9 mouse cellular contexts compared by ENCODE assay signal in genomic region chr7:128860141-128860540, GRCm38 (mm10).
DNase-seq lines count a peak whose midpoint lies in the region; ATAC-seq and TF ChIP-seq lines count a peak whose summit lies in the region.
"Had no signal": no experiment of that assay in that cellular context is flagged by ENCODE, and none has a peak within 500 bp of the region (broad histone marks: within the 10 kb centered on the region; RNA-seq: fewer than 3 reads in every experiment).

No protein-coding gene starts in this region.

- no peaks in the 10 kb centered on the region for H3K36me3 ChIP-seq in heart, embryonic 11.5 days (ENCODE audit: control insufficient read depth, insufficient read depth, low read length)
- no peaks in the 10 kb centered on the region for H3K36me3 ChIP-seq in forebrain, embryonic 11.5 days (ENCODE audit: control insufficient read depth, insufficient read depth, low read length)
- no peaks in the 10 kb centered on the region for H3K36me3 ChIP-seq in hindbrain, embryonic 16.5 days (ENCODE audit: control insufficient read depth, insufficient read depth, low read length)
- H3K36me3 ChIP-seq in midbrain, embryonic 13.5 days, result no peaks in the 10 kb centered on the region
- no peaks in the 10 kb centered on the region for H3K36me3 ChIP-seq in testis, adult 2 months (ENCODE audit: control insufficient read depth, insufficient read depth, low read length)

- intact Hi-C loops in left cerebral cortex, postnatal 10 days (cut with DNase I), result loop anchor here (5.0 to 10.0 kb wide), 2 partner anchors 525 to 647 kb away; no protein-coding TSS in a partner anchor

- no peaks in the 10 kb centered on the region for H3K4me1 ChIP-seq in heart, embryonic 11.5 days (ENCODE audit: control insufficient read depth, insufficient read depth, low read length)
- no peaks in the 10 kb centered on the region for H3K4me1 ChIP-seq in forebrain, embryonic 11.5 days (replicated peaks; ENCODE audit: control insufficient read depth, insufficient read depth, low read length)
- no peaks in the 10 kb centered on the region for H3K4me1 ChIP-seq in hindbrain, embryonic 16.5 days (ENCODE audit: control insufficient read depth, insufficient read depth, low read depth, low read length)
- H3K4me1 ChIP-seq in midbrain, embryonic 13.5 days (replicated peaks), result no peaks in the 10 kb centered on the region
- no peaks in the 10 kb centered on the region for H3K4me1 ChIP-seq in testis, adult 2 months (ENCODE audit: control insufficient read depth, insufficient read depth, low read length)

- WGBS in heart, embryonic 11.5 days (ENCODE audit: insufficient replicate concordance), result 5% methylated on average over 3 of the region's 3 CpGs
- 0% methylated on average over 3 of the region's 3 CpGs for WGBS in forebrain, embryonic 11.5 days
- WGBS in hindbrain, embryonic 16.5 days, result 3% methylated on average over 3 of the region's 3 CpGs
- WGBS in midbrain, embryonic 13.5 days, result 1% methylated on average over 3 of the region's 3 CpGs

- H3K27me3 ChIP-seq in heart, embryonic 11.5 days (ENCODE audit: control insufficient read depth, insufficient read depth, low read length), result no peaks in the 10 kb centered on the region
- H3K27me3 ChIP-seq in forebrain, embryonic 11.5 days (ENCODE audit: control insufficient read depth, insufficient read depth, low read length), result no peaks in the 10 kb centered on the region
- H3K27me3 ChIP-seq in hindbrain, embryonic 16.5 days (replicated peaks; ENCODE audit: control insufficient read depth, insufficient read depth, low read length), result no peaks in the 10 kb centered on the region
- no peaks in the 10 kb centered on the region for H3K27me3 ChIP-seq in midbrain, embryonic 13.5 days
- H3K27me3 ChIP-seq in testis, adult 2 months (ENCODE audit: control insufficient read depth, insufficient read depth, low read length), result no peaks in the 10 kb centered on the region

- no peak for ATAC-seq in heart, embryonic 11.5 days (replicated peaks; ENCODE audit: insufficient number of reproducible peaks, low FRiP score, low TSS enrichment)
- peak; percentile 58; the same call in 1 of the 2 replicates for ATAC-seq in forebrain, embryonic 11.5 days (replicated peaks; ENCODE audit: low FRiP score)
- ATAC-seq in hindbrain, embryonic 16.5 days, result peak; percentile 42; the same call in 1 of the 2 replicates
- ATAC-seq in midbrain, embryonic 13.5 days, result 0 out of 2 replicates have a peak, but pooled peaks have one; percentile 48

- no peak overlapping the region for H3K27ac ChIP-seq in heart, embryonic 11.5 days (ENCODE audit: low read depth, low read length)
- H3K27ac ChIP-seq in forebrain, embryonic 11.5 days (ENCODE audit: low read depth, low read length), result no peak overlapping the region
- H3K27ac ChIP-seq in hindbrain, embryonic 16.5 days (ENCODE audit: low read depth, low read length), result no peak overlapping the region
- no peak overlapping the region for H3K27ac ChIP-seq in midbrain, embryonic 13.5 days
- no peak overlapping the region for H3K27ac ChIP-seq in testis, adult 2 months (ENCODE audit: control insufficient read depth, insufficient read depth, low read depth, low read length)

- no peak overlapping the region for H3K9ac ChIP-seq in heart, embryonic 11.5 days (ENCODE audit: low read depth, low read length)
- no peak overlapping the region for H3K9ac ChIP-seq in forebrain, embryonic 11.5 days (ENCODE audit: low read length)
- H3K9ac ChIP-seq in hindbrain, embryonic 16.5 days (ENCODE audit: low read depth, low read length), result no peak overlapping the region
- H3K9ac ChIP-seq in midbrain, embryonic 13.5 days (replicated peaks), result no peak overlapping the region

- DNase-seq in heart, adult 18-20 months, result peak; percentile 28 to 69
- DNase-seq in brain, adult 2 months (ENCODE audit: low read depth, low spot score), result peak; percentile 79
- peak; percentile 84 for DNase-seq in forebrain, embryonic 11.5 days (ENCODE audit: low spot score)
- DNase-seq in left cerebral cortex, postnatal 10 days (ENCODE audit: extremely low spot score in 1 of 2, low spot score in 2 of 2), result peak; percentile 63 to 73

- no peak overlapping the region for H3K4me3 ChIP-seq in heart, embryonic 11.5 days (ENCODE audit: low read depth, low read length)
- no peak overlapping the region for H3K4me3 ChIP-seq in forebrain, embryonic 11.5 days (ENCODE audit: low read depth, low read length)
- H3K4me3 ChIP-seq in hindbrain, embryonic 16.5 days (ENCODE audit: low read length), result no peak overlapping the region
- no peak overlapping the region for H3K4me3 ChIP-seq in midbrain, embryonic 13.5 days (replicated peaks)
- no peak overlapping the region for H3K4me3 ChIP-seq in testis, adult 2 months (ENCODE audit: control insufficient read depth, low read depth, low read length)
- H3K4me3 ChIP-seq: myocyte had no signal

- no peak overlapping the region for H3K4me2 ChIP-seq in heart, embryonic 11.5 days
- no peak overlapping the region for H3K4me2 ChIP-seq in forebrain, embryonic 11.5 days (ENCODE audit: low read depth, low read length, severe bottlenecking)
- H3K4me2 ChIP-seq in hindbrain, embryonic 16.5 days (ENCODE audit: low read length), result no peak overlapping the region
- H3K4me2 ChIP-seq in midbrain, embryonic 13.5 days (replicated peaks), result no peak overlapping the region

- TF ChIP-seq CTCF in testis, adult 2 months (IDR thresholded peaks at IDR 0.05; ENCODE audit: control insufficient read depth, insufficient read depth, insufficient replicate concordance, low read depth, low read length), result peak; percentile 76; the same call in 1 of the 2 replicates

- no peaks in the 10 kb centered on the region for H3K9me3 ChIP-seq in heart, embryonic 11.5 days (replicated peaks; ENCODE audit: control insufficient read depth, low read length)
- H3K9me3 ChIP-seq in forebrain, embryonic 11.5 days (ENCODE audit: control insufficient read depth, low read length), result no peaks in the 10 kb centered on the region
- H3K9me3 ChIP-seq in hindbrain, embryonic 16.5 days (ENCODE audit: control insufficient read depth, low read length), result no peaks in the 10 kb centered on the region
- no peaks in the 10 kb centered on the region for H3K9me3 ChIP-seq in midbrain, embryonic 13.5 days

- TF ChIP-seq POLR2A in testis, adult 2 months (IDR thresholded peaks at IDR 0.05; ENCODE audit: control insufficient read depth, low read depth, low read length), result no peak
